Mouse (Mus musculus) gastrocnemius, adult 8-10 months (tissue): ENCODE measurements around the gene Pde4d. TPM values are rescaled to one million over a fixed set of nuclear protein-coding genes. Genes with fewer than 3 reads are reported as not detected.
A peak's percentile ranks its signal among the peaks of the same experiment; 100 is the strongest.

Experiments used
- DNase-seq, 2 experiments: peaks; one replicate each; pipeline ENCODE4 v3.0.0; 2022; ENCODE audit warnings: low spot score in 2 of 2
- total RNA-seq, 4 experiments: library from RNA; stranded (reverse); gene quantifications; 2 replicates each; pipeline ENCODE4 v1.2.4; 2022

Gene Pde4d
- total RNA-seq, 4 experiments from 2014 or later, result 257 to 339 (median 308) TPM

DNA sequence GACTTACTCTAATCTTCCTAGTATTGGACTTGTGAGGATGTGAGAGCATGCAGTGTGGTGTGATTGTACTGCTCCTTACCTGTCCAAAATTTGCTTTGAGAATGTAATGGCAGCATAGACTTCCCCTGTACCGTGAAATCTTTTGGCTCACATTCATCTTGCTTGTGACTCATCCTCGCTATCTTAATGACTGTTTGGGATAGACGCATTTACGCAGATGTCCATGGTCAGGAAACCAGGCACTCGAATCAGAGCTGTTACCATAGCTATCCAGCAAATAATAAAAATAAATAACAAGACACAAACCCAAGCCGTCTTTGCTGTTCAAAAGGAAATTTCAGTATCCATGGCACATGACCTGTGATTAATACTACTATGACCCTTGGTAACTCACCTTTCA lies 829.5 kb downstream of the Pde4d start:
- no peak for DNase-seq

DNA sequence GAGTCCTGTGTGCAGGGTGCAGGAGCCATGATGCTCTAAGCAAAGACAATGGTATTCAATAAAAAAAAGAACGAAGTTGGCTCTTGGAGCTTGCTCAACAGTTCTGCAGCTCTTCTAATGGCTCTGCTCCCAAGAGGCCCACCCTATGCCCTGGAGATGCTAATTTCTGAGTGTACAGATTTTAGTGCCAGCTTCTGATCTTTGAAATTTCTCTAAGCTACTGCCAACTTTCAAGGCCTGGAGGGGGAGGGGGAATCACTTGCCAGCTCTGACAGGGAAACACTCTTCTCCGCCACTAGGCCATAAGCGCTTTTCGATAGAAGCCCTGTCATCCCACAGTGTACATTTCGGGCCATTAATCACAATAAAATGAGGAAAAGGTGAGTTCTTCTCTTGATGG lies 830.7 kb downstream of the Pde4d start:
- DNase-seq, result no peak

DNA sequence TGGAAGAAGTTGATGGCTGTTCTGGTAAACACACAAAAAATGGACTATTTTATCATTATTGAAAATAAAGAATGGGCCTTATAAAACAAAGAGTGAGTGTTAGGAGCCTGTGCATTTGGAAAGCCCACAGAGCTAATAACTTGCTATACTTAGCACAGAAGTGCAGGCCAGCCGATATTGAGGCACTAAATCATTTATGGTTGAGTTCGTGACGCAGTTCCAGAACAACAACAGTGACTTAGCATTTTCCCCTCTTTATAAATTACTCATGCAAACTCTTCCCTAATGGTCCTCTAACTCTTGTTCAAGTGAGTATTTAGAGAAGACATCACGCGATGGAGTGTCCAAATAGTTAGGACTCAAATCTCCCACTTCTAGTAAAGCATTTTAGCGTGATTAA lies 837.7 kb downstream of the Pde4d start:
- DNase-seq, result no peak

DNA sequence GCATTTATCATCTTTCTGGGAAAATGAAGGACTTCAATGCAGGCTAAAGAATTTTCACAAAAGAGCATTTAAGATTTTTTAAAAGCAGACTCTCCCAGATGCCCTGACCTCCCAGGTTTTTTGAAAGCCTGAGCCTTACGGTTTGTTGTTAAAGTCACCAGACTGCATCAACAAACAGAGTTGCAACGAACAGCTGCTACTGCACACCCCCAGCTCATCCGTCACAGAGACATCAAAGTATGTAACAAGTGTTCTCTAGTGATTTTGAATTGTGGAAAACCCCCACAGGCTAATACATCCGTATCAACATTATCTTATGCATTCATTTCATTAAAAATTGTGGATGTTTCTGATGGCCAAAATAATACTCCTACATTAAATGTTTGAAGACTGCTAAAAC lies 841.2 kb downstream of the Pde4d start:
- DNase-seq, result no peak

DNA sequence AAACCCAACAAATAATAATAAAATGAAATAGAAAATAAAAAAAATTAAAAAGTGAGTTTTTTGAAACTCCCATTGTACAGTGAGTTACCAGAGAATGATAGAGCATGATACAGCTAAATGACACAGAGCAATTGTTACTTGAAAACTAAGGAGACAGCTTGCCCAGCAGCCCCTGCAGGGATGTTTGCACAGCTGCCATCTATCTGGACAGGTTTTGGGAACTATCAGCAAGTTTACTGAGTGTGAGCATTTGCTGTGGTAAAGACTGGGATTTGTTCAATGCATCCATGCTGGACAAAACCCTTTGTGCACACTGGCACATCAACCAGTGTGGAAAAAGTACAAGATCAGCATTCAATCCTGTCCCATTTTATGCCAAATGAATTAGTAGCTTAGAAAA lies 843.3 kb downstream of the Pde4d start:
- no peak for DNase-seq

DNA sequence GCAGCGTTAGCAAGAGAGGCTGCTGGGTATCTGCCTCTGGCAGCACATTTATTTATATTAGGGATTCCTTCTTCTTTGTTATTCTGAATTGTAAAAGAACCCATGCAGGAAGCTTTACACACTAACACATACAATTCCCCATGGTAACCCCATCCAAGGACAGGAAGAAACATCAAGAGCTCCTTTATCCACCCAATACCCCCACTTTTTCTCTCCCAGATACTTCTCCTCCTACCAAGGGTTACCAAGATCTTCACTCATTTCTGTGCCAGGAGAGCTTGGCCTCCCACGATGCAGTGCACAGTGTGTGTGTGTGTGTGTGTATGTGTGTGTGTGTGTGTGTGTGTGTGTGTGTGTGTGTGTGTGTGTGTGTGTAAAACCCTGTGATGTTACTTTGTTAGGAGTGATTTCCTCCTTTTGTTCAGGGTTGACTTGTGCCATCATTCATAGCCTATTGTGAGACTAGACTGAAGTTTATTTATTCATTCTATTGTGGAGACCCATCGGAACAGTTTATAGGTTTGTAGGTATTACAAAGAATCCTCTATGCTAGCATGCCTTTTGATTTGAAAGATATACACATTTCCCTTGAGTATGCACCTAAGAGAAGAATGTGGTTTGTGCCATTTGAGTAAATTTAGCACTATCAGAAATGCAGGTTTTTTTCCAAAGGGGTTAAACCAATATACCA lies 846.7 kb downstream of the Pde4d start:
- DNase-seq, result no peak

DNA sequence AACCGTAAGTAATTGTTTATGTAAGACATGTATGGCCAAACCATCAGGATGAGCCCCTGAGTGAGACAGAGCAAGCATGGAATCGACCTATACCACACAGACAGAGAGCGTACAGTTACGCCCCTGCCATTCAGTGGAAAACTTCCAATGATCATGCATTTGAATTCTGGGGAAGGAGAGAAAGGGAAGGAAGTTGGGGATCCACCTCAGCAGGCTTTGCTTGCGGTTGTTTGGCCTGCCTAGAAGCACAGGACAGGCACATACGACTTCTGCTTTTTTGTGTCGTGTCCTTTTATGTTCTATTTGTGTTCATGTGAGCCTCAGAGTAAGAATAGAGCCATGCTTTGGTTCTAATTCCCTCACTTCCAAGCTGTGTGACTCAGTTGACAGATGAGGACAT lies 849.1 kb downstream of the Pde4d start:
- no peak for DNase-seq

DNA sequence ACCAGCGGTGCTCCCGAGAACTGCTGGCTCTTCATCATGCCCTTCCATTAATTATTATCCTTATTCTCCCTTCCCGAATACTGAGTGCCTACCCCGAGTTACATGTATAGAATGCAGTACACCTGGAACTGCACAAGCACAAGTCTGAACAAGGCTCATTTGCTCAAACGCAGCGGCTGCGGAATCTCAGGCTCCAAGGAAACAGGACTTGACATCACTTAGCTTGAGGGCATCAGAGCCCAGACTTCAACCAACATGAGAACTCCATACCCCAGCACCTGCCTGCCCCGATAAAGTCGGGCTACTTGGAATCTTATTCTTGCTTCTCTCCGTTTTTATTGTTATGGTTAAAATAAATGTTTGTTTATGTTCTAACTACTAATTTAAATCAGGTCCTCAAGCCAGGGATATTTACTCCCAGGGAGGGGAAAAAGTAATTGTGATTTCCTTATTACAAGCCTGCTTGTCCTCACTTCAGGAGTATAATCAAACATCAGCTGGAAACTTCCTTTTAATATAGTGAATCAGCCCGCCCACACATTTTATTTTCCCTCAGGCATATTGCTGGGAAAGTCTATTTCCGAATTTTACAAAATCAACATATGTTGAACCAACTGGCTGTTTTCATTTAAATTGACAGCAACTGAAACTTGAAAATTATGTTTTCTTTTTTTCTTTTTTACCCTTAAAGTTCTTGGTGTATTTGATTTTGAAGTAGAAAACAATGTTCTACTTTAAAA lies 849.9 kb downstream of the Pde4d start:
- DNase-seq, result no peak

DNA sequence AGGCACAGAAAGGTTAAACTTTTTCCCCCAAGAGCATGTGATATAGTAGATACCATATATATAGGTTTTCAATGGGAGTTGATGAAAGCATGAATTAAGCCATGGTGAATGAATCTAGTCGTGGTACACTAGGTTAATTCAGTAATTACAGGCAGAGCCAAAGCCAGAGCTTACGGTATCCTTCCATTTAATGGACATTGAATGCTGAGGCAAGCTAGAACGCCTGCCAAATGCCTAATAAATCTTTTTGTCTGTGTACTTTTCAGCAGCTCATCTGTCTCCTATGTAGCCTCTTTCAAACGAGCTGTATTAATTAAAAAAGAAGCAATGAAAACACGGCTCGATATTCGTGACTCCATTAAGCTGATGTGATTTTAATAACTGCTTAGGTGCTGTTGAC lies 862.8 kb downstream of the Pde4d start:
- no peak for DNase-seq

DNA sequence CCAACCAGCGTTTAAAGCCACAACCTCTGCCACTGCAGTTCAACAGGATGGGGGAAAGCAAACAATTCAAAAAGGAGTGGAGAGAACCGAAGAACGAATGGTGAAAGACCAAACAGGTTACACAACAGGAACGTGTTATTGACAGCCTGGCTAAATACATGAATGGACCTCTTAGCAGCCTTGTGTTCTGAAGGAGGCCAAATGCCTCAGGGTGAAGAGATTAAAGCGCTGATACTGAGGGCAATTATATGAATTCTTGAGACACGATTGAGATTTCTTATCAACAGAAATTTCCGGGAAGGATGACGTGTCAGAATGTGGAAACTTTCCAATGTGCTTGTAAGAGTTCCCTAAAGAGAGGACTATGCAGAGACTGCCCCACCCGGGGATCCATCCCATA lies 865.9 kb downstream of the Pde4d start:
- DNase-seq, result no peak

DNA sequence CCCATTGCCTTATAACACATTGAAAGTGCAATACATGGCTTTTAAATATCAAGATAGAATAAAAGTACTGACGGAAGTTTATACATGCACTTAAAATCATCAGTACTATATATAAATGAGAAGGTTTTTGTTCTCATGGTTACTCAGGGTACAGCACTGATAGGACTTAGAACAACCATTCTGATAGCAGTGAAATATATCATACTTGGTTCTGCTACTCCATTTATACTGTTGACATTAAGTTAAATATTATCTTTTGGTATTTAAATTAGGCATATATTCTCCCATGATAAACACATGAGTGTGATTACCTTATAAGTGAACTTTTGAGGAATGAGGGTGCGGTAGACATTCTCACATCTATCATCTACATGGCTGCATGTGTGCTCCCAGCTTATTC lies 867.9 kb downstream of the Pde4d start:
- no peak for DNase-seq

DNA sequence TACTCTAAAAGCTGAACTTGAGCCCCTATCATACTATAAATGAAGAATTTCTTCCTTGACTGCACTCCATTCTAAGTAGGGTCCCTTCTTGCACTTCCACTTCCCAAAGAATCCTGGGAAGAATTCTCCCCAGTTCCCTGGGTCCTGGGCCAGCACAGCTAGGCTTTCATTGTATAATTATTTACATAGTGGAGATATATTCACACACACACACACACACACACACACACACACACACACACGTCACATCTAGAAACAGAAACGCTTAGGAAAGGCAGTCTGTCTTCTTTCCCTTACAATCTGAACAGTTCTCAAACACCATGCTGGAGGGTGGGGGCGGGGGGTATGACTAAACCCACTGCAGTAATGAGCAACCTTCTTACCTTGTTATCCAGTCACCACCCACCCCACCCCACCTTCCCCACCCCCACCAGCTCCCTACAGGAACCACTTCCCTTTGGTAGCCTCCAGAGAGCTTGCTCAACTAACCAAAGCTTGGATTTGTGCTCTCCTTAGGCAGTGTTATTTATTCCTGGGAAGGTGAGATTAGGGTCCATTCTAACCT lies 868.8 kb downstream of the Pde4d start:
- DNase-seq, result no peak

DNA sequence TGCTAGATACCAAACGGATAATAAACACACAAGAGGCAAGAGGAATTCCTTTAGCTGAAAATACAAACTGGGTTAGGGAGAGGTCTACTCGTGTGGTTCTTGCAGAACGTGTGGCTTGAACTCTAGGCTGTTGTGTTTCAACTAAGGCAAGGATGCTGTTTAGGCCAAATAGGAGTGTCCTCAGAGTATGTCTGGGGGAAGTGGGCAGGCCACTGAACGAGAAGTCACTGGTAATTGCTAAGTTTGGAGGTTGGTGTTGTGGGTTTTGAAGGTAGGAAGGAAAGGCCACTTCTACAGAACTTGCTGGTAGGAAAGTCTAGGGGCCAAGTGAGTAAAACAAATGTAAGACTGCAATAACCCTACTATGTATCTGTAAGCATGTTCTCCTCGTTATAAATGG lies 876.3 kb downstream of the Pde4d start:
- DNase-seq, result no peak

DNA sequence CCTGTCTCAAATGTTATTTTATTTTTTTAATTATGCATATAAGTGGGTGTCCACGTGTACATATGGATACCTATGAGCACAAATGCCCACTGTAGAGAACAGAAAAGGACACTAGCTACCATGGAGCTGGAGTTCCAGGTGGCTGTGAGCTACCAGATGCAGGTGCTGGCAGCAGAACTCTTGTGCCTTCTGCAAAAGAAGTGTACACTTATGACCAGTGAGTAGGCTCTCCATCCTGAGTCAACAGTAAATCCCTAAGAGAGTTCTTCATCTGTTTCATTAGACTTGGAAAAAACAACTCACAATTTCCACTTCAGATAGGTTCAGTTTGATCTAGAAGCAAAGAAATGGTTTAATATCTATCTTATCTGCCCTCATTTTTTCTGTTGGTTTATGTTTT lies 881.8 kb downstream of the Pde4d start:
- no peak for DNase-seq

DNA sequence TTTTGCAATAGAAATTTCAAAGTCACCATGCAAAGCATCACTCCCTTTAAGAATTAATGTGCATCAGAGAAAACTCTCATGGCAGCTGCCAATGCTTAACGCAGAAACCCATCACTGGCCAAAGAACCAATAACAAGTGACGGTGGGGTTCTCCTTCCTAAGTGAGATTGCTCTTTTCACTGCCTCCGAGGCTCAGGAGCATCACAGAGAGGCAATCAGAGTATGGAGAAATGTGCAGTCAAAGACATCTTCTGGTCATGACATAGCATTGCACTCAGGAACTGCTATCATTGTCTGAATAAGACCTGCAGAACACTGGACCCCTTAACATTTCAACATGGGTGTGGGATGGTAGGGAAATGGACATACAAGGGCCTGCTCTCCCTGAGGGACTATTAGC lies 892.2 kb downstream of the Pde4d start:
- DNase-seq, result no peak

DNA sequence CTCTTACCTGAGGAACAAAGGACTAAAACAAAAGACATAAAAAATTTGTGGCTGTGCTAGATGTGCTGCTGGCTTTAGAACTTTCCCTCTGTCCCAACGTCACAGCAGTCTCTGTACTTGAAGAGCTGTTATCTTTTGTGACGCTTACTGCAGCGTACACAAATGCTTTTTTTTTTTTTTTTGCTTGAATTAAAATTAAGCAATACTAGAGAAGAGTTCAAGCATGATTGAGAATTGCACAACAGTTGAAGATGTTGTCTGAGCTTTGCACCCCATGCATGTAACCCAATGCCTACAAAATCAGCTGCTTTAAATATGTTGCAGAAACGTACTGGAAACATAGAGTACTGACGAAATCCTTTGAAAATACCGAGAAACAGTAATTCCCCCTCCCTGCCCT lies 892.7 kb downstream of the Pde4d start:
- DNase-seq, result no peak

DNA sequence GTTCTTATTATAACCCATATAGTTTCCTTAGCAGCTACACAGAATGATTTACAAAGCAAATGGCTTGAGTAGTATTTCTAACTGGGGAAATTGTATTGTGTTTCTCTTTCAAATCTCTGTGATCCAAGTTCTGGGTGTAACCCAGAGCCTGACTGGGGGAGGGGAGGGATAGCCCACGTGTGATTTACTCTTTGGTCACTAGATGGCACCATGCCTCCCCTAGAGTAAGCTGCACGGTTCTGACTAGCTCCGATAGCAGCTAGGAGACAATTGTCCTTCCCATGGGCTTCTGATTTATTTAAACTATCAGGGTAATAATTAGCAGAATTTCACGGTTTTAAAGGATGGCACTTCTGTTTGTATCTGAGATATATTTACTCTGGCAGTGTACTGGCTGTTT lies 893.8 kb downstream of the Pde4d start:
- DNase-seq, result peak; percentile 53 to 56

DNA sequence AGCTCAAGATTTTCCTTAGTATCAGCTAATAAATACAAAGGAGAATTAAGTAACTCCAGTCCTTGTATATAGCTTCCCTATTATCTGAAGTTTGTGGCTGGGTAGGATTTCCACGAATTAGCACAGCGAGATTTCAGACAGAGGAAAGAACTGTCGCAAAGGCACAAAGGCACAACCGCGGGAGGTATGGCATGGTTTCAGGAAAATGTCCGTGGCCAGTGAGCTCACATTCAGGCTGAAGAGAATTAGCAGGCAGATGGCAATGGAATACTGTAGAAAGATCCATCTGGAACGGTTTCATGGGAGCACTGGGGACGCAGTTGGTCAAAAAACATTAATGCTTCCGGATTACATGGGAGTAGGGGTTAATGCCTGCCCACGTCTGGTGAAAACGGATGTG lies 898.0 kb downstream of the Pde4d start:
- no peak for DNase-seq

DNA sequence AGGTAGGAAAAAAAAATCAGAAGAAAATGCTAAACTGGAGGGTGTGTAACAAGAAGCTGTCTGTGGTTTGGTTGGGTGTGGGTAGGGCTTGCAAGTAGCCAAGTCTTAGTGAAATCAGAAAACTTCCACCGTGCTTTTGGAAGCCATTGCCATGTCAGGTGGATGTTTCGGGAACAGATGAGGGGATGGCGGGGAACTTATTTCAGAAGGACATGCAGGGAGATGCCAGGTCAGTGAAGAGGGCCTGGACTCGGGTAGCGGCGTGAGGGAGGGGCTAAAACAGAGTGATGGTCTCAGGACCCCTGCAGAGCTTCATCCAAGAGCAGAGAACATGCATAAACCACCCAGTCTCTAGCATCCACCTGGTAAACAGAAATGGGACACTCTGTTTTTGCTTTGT lies 898.6 kb downstream of the Pde4d start:
- no peak for DNase-seq

DNA sequence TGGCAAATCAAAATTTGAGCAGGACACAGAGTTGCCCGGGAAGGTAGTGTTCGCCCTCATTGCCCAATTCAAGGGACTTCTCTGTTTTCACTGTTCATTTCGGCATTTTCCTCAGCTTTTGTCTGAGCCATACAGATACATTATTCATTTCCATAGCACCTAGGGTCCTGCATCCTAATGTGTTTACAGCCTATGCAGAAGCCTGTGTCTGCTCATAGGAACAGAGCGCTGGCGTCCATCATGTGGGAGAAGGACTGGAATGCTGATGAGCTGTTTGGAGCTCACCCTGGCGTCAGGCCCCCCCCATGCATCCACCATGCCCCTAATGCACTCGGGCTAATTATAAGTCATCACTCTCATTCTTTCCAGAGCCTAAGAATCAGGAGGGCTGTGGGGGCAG lies 900.4 kb downstream of the Pde4d start:
- no peak for DNase-seq

DNA sequence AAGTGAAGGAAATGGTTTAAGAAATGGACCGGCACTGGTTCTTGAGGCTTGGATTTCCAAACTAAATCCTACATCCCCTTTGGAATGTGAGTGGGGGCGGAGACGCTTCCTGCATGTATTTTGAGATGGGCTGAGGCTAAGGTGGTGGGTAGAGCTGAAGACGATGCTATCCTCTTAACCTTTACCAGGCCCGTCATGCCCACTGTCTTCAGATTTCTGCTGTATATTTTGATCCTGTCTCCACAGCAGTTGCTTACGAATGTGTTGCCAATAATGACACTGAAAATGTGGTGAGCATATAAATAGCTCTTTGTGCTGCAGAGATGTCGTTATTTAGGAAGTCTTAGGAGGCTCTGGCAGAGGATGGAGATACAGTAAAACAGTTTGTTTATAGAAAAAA lies 904.3 kb downstream of the Pde4d start:
- peak in 1 of 2 experiments; percentile 44 for DNase-seq

DNA sequence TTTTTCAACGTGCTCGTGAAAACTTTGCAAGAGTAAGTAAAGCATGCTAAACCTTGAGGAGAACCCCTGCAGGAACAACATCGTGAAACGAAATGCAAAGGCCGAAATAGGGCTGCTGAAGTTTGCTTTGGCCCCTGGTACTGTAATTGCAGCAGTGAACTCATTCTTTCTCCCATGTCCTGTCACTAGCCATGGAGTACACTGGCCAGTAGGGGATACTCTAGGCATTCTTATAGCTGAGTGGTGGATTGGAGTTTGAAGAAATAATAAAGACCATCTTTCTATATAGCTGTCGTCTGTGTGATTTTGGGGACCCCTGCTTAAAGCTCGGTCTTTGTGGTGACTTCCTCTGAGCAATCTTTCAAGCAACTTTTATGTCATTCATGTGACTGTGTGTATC lies 906.5 kb downstream of the Pde4d start:
- DNase-seq, result no peak

DNA sequence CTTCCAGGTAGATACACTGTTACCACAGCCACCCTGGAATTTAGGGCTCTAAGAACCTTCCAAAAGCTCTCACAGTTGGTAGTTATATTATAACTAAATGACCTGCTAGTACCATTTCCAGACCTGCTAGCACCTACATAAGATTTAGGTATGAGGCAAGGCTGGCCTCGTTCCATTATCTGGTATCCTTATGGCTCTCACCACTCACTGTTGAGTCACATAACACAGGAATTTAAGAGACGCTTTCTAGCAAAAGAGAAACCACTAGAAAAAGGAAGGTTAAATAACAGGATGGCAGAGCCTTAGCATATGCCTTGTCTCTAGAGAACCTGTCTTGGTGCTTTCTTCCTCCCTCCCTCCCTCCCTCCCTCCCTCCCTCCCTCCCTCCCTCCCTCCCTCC lies 910.2 kb downstream of the Pde4d start:
- no peak for DNase-seq
